Mouse (Mus musculus): ENCODE data around the gene Krt76. TPM values are rescaled to one million over a fixed set of nuclear protein-coding genes. Genes with fewer than 3 reads are reported as not detected.

The Krt76 gene
- total and polyA plus RNA-seq, 2 experiments from 2014 or later: 0.05 TPM; not detected in 1

GRCm38 (mm10) chr15:101866754-101867153 lies 26.0 kb downstream of the Krt76 start:
- WGBS: 80% methylated on average over 7 of the region's 7 CpGs
- Histone ChIP-seq H3K9me3 (ENCODE audit: low read length) (no peaks in the 10 kb centered on the region), H3K27ac (no peak overlapping the region), H3K4me2 (ENCODE audit: low read depth, low read length) (no peak overlapping the region), H3K27me3 (ENCODE audit: insufficient read depth, low read length) (no peaks in the 10 kb centered on the region; the same call in 1 of the 2 replicates), H3K4me1 (ENCODE audit: insufficient read depth, low read length) (no peaks in the 10 kb centered on the region), H3K36me3 (ENCODE audit: insufficient read depth, low read length) (no peaks in the 10 kb centered on the region), H3K9ac (replicated peaks; ENCODE audit: low read length) (no peak overlapping the region), H3K4me3 (ENCODE audit: low read length) (no peak overlapping the region)
- no peak for DNase-seq (ENCODE audit: low spot score)
- ATAC-seq: no peak
- no peak for TF ChIP-seq CTCF (IDR thresholded peaks at IDR 0.05; ENCODE audit: low read depth)

GRCm38 (mm10) chr15:101860421-101861130 lies 32.1 kb downstream of the Krt76 start:
- TF ChIP-seq CTCF (IDR thresholded peaks at IDR 0.05; ENCODE audit: low read depth): peak; percentile 44; the same call in 1 of the 2 replicates
- Histone ChIP-seq H3K27me3 (ENCODE audit: insufficient read depth, low read length) (no peaks in the 10 kb centered on the region), H3K4me1 (ENCODE audit: insufficient read depth, low read length) (peaks cover 5% of the 10 kb centered on the region; the same call in 1 of the 2 replicates), H3K36me3 (ENCODE audit: insufficient read depth, low read length) (no peaks in the 10 kb centered on the region), H3K27ac (no peak overlapping the region), H3K9me3 (ENCODE audit: low read length) (no peaks in the 10 kb centered on the region), H3K9ac (replicated peaks; ENCODE audit: low read length) (peak overlapping the region; percentile 47; the same call in 1 of the 2 replicates), H3K4me3 (ENCODE audit: low read length) (peak overlapping the region; percentile 40; the same call in 1 of the 2 replicates), H3K4me2 (ENCODE audit: low read depth, low read length) (peak overlapping the region; percentile 80)
- 54% methylated on average over 13 of the region's 13 CpGs for WGBS
- DNase-seq (ENCODE audit: low spot score) (peak; percentile 12), ATAC-seq (peak; percentile 52; the same call in 1 of the 2 replicates)

GRCm38 (mm10) chr15:101859735-101860170 lies 33.0 kb downstream of the Krt76 start:
- Histone ChIP-seq H3K36me3 (ENCODE audit: insufficient read depth, low read length) (no peaks in the 10 kb centered on the region), H3K27me3 (ENCODE audit: insufficient read depth, low read length) (no peaks in the 10 kb centered on the region), H3K4me2 (ENCODE audit: low read depth, low read length) (peak overlapping the region; percentile 80), H3K4me1 (ENCODE audit: insufficient read depth, low read length) (peaks cover 5% of the 10 kb centered on the region; the same call in 1 of the 2 replicates), H3K27ac (peak overlapping the region; percentile 51; the same call in 1 of the 2 replicates), H3K9me3 (ENCODE audit: low read length) (no peaks in the 10 kb centered on the region), H3K4me3 (ENCODE audit: low read length) (peak overlapping the region; percentile 40), H3K9ac (replicated peaks; ENCODE audit: low read length) (peak overlapping the region; percentile 47)
- ATAC-seq (peak; percentile 61; the same call in 1 of the 2 replicates), DNase-seq (ENCODE audit: low spot score) (peak; percentile 53)
- under 1% methylated on average over 33 of the region's 33 CpGs for WGBS
- TF ChIP-seq CTCF (IDR thresholded peaks at IDR 0.05; ENCODE audit: low read depth): peak; percentile 28; the same call in 1 of the 2 replicates

GRCm38 (mm10) chr15:101858673-101859425 lies 33.9 kb downstream of the Krt76 start:
- Histone ChIP-seq H3K9me3 (ENCODE audit: low read length) (no peaks in the 10 kb centered on the region), H3K27me3 (ENCODE audit: insufficient read depth, low read length) (no peaks in the 10 kb centered on the region), H3K4me2 (ENCODE audit: low read depth, low read length) (peak overlapping the region; percentile 80; the same call in 1 of the 2 replicates), H3K4me1 (ENCODE audit: insufficient read depth, low read length) (peaks cover 5% of the 10 kb centered on the region; the same call in 1 of the 2 replicates), H3K36me3 (ENCODE audit: insufficient read depth, low read length) (no peaks in the 10 kb centered on the region), H3K27ac (no peak overlapping the region), H3K9ac (replicated peaks; ENCODE audit: low read length) (no peak overlapping the region), H3K4me3 (ENCODE audit: low read length) (no peak overlapping the region; the same call in 1 of the 2 replicates)
- ATAC-seq (no peak), DNase-seq (ENCODE audit: low spot score) (no peak)
- WGBS: 11% methylated on average over 11 of the region's 11 CpGs
- no peak for TF ChIP-seq CTCF (IDR thresholded peaks at IDR 0.05; ENCODE audit: low read depth)

GRCm38 (mm10) chr15:101856696-101857095 lies 36.0 kb downstream of the Krt76 start:
- Histone ChIP-seq H3K4me3 (ENCODE audit: low read length) (no peak overlapping the region), H3K27ac (no peak overlapping the region), H3K4me1 (ENCODE audit: insufficient read depth, low read length) (peaks cover 5% of the 10 kb centered on the region; the same call in 1 of the 2 replicates), H3K9me3 (ENCODE audit: low read length) (no peaks in the 10 kb centered on the region), H3K4me2 (ENCODE audit: low read depth, low read length) (no peak overlapping the region), H3K9ac (replicated peaks; ENCODE audit: low read length) (no peak overlapping the region), H3K27me3 (ENCODE audit: insufficient read depth, low read length) (no peaks in the 10 kb centered on the region), H3K36me3 (ENCODE audit: insufficient read depth, low read length) (no peaks in the 10 kb centered on the region)
- no peak for TF ChIP-seq CTCF (IDR thresholded peaks at IDR 0.05; ENCODE audit: low read depth)
- no peak for ATAC-seq
- peak; percentile 18 for DNase-seq (ENCODE audit: low spot score)
- 49% methylated on average over 5 of the region's 5 CpGs for WGBS

GRCm38 (mm10) chr15:101855732-101856131 lies 37.0 kb downstream of the Krt76 start:
- H3K9ac ChIP-seq (replicated peaks; ENCODE audit: low read length): no peak overlapping the region
- WGBS: 66% methylated on average over 3 of the region's 3 CpGs
- H3K27ac ChIP-seq: no peak overlapping the region
- H3K9me3 ChIP-seq (ENCODE audit: low read length): no peaks in the 10 kb centered on the region
- no peak overlapping the region for H3K4me2 ChIP-seq (ENCODE audit: low read depth, low read length)
- no peak overlapping the region for H3K4me3 ChIP-seq (ENCODE audit: low read length)
- ATAC-seq (no peak), DNase-seq (ENCODE audit: low spot score) (no peak)
- TF ChIP-seq CTCF (IDR thresholded peaks at IDR 0.05; ENCODE audit: low read depth): no peak
- no peaks in the 10 kb centered on the region for H3K27me3 ChIP-seq (ENCODE audit: insufficient read depth, low read length)
- H3K4me1 ChIP-seq (ENCODE audit: insufficient read depth, low read length): peaks cover 5% of the 10 kb centered on the region; the same call in 1 of the 2 replicates
- no peaks in the 10 kb centered on the region for H3K36me3 ChIP-seq (ENCODE audit: insufficient read depth, low read length)

Measured in hindbrain, postnatal 0 days (tissue).